Mouse (Mus musculus): Measurements from ENCODE around the gene Fancc. TPM values are rescaled to one million over a fixed set of nuclear protein-coding genes. Genes with fewer than 3 reads are reported as not detected.

The Fancc gene
- polyA plus RNA-seq, 1 experiment from 2014 or later: 21.2 TPM

- WGBS: 94% methylated on average over 4 of the region's 4 CpGs
- no peak overlapping the region for H3K9ac ChIP-seq
- no peak overlapping the region for H3K4me2 ChIP-seq
- H3K4me1 ChIP-seq: peaks cover 14% of the 10 kb centered on the region
- no peaks in the 10 kb centered on the region for H3K36me3 ChIP-seq
- no peaks in the 10 kb centered on the region for H3K27me3 ChIP-seq
- no peaks in the 10 kb centered on the region for H3K9me3 ChIP-seq
- no peak for ATAC-seq (ENCODE audit: insufficient number of reproducible peaks, insufficient read depth, low FRiP score, low TSS enrichment, low read depth)
- H3K4me3 ChIP-seq: no peak overlapping the region
- H3K27ac ChIP-seq: no peak overlapping the region
These were observed 84.4 kb downstream of the Fancc start for GRCm38 (mm10) chr13:63412662-63413061.

DNA sequence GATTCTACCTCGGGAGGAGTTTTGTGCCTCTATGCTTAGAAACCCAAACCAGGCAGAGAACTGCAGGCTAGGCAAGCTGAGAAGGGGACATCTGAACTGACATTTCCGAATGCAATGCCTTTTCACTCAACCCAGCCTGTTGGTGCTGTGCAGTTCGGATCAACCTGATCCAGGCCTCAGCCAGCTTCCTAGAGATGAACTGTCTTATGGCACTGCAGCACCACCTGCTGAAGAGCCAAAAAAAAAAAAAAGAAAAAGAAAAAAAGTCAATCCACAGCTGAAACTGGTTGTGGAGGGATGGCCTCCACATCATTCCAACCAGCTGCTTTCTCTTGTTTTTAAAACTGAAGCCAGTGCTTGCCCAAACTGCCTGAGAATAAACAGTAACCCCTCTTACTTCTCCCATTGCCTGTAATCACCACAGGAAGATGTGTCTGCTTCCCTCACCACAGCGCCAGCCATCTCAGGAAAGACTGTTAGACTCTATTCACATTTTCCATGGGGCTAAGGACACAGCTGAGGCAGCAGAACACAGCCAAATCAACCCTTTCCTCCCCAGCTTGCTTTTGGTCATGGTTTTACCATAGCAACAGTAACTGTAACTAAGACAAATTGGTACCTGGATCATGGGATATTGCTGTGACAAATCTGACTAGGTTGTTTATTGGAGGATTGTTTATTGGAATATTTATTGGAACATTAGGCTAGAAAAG, 85.6 kb downstream of the Fancc start:
- Histone ChIP-seq H3K4me2 (no peak overlapping the region), H3K9me3 (no peaks in the 10 kb centered on the region), H3K27me3 (no peaks in the 10 kb centered on the region), H3K9ac (no peak overlapping the region), H3K36me3 (no peaks in the 10 kb centered on the region), H3K27ac (peak overlapping the region; percentile 34), H3K4me3 (no peak overlapping the region), H3K4me1 (peaks cover 14% of the 10 kb centered on the region)
- WGBS: 38% methylated on average over 4 of the region's 4 CpGs
- ATAC-seq (ENCODE audit: insufficient number of reproducible peaks, insufficient read depth, low FRiP score, low TSS enrichment, low read depth): no peak

DNA sequence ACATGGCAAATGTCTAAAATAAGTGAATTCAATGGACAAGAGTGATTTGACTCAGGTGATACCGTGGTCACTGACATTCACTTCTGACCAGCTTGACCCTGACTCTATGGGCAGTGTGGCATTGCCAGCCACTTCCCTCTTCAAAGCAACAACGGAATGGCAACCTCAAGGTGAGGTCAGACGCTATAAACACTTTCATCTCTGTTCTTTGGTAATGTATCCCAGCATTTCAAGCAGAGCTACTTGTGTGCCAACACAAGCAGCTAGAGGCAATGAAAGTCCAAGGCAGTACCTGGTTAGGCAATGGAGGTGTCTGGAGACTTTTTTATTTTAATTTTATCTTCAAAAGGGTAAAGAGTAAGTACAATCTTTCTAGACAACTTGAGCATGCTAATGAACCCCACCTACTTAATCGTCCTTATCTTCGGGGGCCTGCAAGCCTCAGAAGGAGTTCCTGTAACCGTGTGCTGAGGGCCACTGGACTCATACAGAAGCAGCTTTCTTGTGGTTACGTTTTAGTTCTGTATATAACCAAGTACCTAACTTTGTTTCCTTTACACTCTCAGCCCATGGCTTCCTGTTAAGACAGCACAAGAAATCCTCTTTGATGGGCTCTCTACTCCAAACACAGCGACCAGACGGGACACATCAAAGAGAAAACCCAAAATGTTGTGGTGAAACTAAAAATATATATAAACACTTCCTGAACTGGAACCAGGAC, 86.3 kb downstream of the Fancc start:
- Histone ChIP-seq H3K4me2 (no peak overlapping the region), H3K4me3 (no peak overlapping the region), H3K27me3 (no peaks in the 10 kb centered on the region), H3K9ac (no peak overlapping the region), H3K27ac (no peak overlapping the region), H3K9me3 (no peaks in the 10 kb centered on the region), H3K36me3 (no peaks in the 10 kb centered on the region), H3K4me1 (peaks cover 14% of the 10 kb centered on the region)
- WGBS: 68% methylated on average over 9 of the region's 9 CpGs
- no peak for ATAC-seq (ENCODE audit: insufficient number of reproducible peaks, insufficient read depth, low FRiP score, low TSS enrichment, low read depth)

- Histone ChIP-seq H3K9ac (no peak overlapping the region), H3K9me3 (no peaks in the 10 kb centered on the region), H3K36me3 (no peaks in the 10 kb centered on the region), H3K4me3 (no peak overlapping the region), H3K4me1 (no peaks in the 10 kb centered on the region), H3K4me2 (no peak overlapping the region), H3K27me3 (no peaks in the 10 kb centered on the region), H3K27ac (no peak overlapping the region)
- ATAC-seq (ENCODE audit: insufficient number of reproducible peaks, insufficient read depth, low FRiP score, low TSS enrichment, low read depth): no peak
- 78% methylated on average over 4 of the region's 4 CpGs for WGBS
These were observed 91.9 kb downstream of the Fancc start for GRCm38 (mm10) chr13:63405151-63405550.

- Histone ChIP-seq H3K9me3 (no peaks in the 10 kb centered on the region), H3K4me3 (no peak overlapping the region), H3K36me3 (no peaks in the 10 kb centered on the region), H3K4me2 (no peak overlapping the region), H3K4me1 (no peaks in the 10 kb centered on the region), H3K27ac (no peak overlapping the region), H3K9ac (no peak overlapping the region), H3K27me3 (no peaks in the 10 kb centered on the region)
- ATAC-seq (ENCODE audit: insufficient number of reproducible peaks, insufficient read depth, low FRiP score, low TSS enrichment, low read depth): no peak
- 85% methylated on average over 2 of the region's 2 CpGs for WGBS
These were observed 92.4 kb downstream of the Fancc start for GRCm38 (mm10) chr13:63404657-63405056.

GRCm38 (mm10) chr13:63402823-63403222, 94.3 kb downstream of the Fancc start:
- Histone ChIP-seq H3K9ac (no peak overlapping the region), H3K4me1 (peaks cover 5% of the 10 kb centered on the region; the same call in 1 of the 2 replicates), H3K27me3 (no peaks in the 10 kb centered on the region), H3K36me3 (no peaks in the 10 kb centered on the region), H3K4me2 (no peak overlapping the region), H3K27ac (no peak overlapping the region), H3K4me3 (no peak overlapping the region), H3K9me3 (no peaks in the 10 kb centered on the region)
- 69% methylated on average over 2 of the region's 2 CpGs for WGBS
- ATAC-seq (ENCODE audit: insufficient number of reproducible peaks, insufficient read depth, low FRiP score, low TSS enrichment, low read depth): no peak

DNA sequence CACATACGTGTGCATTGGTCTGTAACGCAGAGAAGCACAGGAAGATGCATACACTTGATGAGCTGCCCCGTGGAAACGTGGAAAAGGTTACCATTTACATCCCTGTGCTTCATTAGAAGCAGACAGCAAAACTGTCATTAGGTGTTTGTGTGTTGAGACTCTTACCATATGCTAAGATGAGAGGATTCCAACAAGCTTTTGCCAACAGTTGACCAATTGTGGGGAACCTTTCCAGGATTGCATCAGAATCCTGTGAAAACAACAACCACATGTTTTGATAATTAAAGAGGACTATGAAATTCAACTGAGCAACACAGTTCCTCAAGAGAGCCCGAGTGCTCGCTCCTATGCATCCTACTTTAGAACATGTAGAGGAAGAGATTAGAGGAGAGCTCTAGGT, 97.0 kb downstream of the Fancc start:
- Histone ChIP-seq H3K4me1 (peaks cover 5% of the 10 kb centered on the region; the same call in 1 of the 2 replicates), H3K27ac (no peak overlapping the region), H3K36me3 (no peaks in the 10 kb centered on the region), H3K27me3 (no peaks in the 10 kb centered on the region), H3K4me2 (no peak overlapping the region), H3K4me3 (no peak overlapping the region), H3K9me3 (no peaks in the 10 kb centered on the region), H3K9ac (no peak overlapping the region)
- whole genome bisulfite sequencing: 80% methylated on average over 6 of the region's 6 CpGs
- no peak for ATAC-seq (ENCODE audit: insufficient number of reproducible peaks, insufficient read depth, low FRiP score, low TSS enrichment, low read depth)

- 92% methylated on average over 1 of the region's 1 CpGs for WGBS
- ATAC-seq (ENCODE audit: insufficient number of reproducible peaks, insufficient read depth, low FRiP score, low TSS enrichment, low read depth): no peak
- no peak overlapping the region for H3K9ac ChIP-seq
- no peak overlapping the region for H3K4me2 ChIP-seq
- H3K9me3 ChIP-seq: no peaks in the 10 kb centered on the region
- no peaks in the 10 kb centered on the region for H3K27me3 ChIP-seq
- H3K27ac ChIP-seq: no peak overlapping the region
- peaks cover 8% of the 10 kb centered on the region; the same call in 1 of the 2 replicates for H3K4me1 ChIP-seq
- H3K4me3 ChIP-seq: no peak overlapping the region
- H3K36me3 ChIP-seq: no peaks in the 10 kb centered on the region
These were observed 99.7 kb downstream of the Fancc start for GRCm38 (mm10) chr13:63397420-63397819.

DNA sequence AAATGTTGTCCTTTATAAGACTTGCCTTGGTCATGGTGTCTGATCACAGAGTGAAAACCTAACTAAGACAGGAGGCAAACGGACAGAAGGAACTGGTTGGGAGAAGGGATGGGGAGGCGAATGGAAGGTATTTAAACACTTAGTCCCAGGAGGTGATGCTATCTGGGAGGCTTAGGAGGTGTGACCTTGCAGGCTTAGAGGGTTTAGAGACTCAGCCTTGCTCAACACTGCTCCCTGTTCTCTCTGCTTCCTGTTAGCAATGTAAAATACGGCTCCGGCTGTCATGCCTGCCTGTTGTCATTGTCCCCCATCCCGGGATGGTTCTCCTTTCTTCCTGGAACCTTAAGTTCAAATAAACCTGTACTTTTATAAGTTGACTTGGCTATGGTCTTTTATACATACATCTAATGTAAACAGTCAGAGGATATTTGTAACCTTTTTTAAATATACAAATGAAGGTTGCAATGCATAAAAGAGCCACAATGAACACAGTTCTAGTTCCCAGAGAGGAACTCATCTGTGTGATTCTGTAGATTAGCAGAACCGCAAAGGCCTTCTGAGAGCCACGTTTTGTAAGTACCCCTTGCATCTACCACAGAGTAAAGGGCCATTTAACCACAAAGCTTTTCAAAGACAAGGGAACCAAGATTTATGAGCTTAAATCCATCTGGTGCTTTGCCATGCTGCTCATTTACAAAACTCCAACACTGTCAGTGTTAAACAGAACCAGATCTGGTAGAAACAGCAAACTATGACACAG, 102.6 kb downstream of the Fancc start:
- WGBS: 73% methylated on average over 7 of the region's 7 CpGs
- no peaks in the 10 kb centered on the region for H3K27me3 ChIP-seq
- H3K27ac ChIP-seq: no peak overlapping the region

DNA sequence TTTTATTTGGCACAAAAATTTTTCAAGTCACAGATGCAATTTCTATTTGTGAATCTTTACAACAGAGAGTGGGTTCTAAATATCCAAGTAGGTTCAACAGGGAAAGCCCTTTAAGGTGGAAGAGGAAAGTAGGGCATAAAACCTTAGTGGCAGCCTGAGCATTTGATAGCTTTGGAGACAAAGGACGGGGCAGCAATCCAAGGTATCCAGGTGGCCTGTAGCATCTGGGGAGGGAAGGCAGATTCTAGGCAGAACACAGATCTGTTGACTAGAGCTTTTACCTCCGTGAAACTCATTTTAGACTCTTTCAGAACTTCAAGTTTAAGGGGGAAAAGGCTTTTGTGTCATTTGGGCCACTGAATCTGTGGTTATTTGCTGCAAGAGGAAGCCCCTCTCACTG, 111.8 kb downstream of the Fancc start:
- H3K4me1 ChIP-seq: peaks cover 11% of the 10 kb centered on the region; the same call in 1 of the 2 replicates
- H3K36me3 ChIP-seq: peaks cover 6% of the 10 kb centered on the region; the same call in 1 of the 2 replicates
- H3K9me3 ChIP-seq: no peaks in the 10 kb centered on the region
- WGBS: 82% methylated on average over 2 of the region's 2 CpGs
- no peak overlapping the region for H3K9ac ChIP-seq
- no peak for ATAC-seq (ENCODE audit: insufficient number of reproducible peaks, insufficient read depth, low FRiP score, low TSS enrichment, low read depth)
- H3K27me3 ChIP-seq: no peaks in the 10 kb centered on the region
- H3K4me3 ChIP-seq: no peak overlapping the region
- H3K27ac ChIP-seq: no peak overlapping the region
- H3K4me2 ChIP-seq: no peak overlapping the region

More for the DNA sequence above, 102.6 kb downstream of the Fancc start:
- ATAC-seq (ENCODE audit: insufficient number of reproducible peaks, insufficient read depth, low FRiP score, low TSS enrichment, low read depth): no peak
- H3K4me2 ChIP-seq: no peak overlapping the region
- H3K36me3 ChIP-seq: no peaks in the 10 kb centered on the region
- H3K9me3 ChIP-seq: no peaks in the 10 kb centered on the region
- H3K9ac ChIP-seq: no peak overlapping the region
- H3K4me1 ChIP-seq: peaks cover 8% of the 10 kb centered on the region; the same call in 1 of the 2 replicates
- no peak overlapping the region for H3K4me3 ChIP-seq

GRCm38 (mm10) chr13:63384775-63385174, 112.3 kb downstream of the Fancc start:
- H3K4me3 ChIP-seq: no peak overlapping the region
- peaks cover 11% of the 10 kb centered on the region; the same call in 1 of the 2 replicates for H3K4me1 ChIP-seq
- H3K36me3 ChIP-seq: peaks cover 6% of the 10 kb centered on the region; the same call in 1 of the 2 replicates
- H3K27me3 ChIP-seq: no peaks in the 10 kb centered on the region
- 83% methylated on average over 3 of the region's 3 CpGs for WGBS
- H3K4me2 ChIP-seq: no peak overlapping the region
- ATAC-seq (ENCODE audit: insufficient number of reproducible peaks, insufficient read depth, low FRiP score, low TSS enrichment, low read depth): no peak
- no peak overlapping the region for H3K27ac ChIP-seq
- no peaks in the 10 kb centered on the region for H3K9me3 ChIP-seq
- H3K9ac ChIP-seq: no peak overlapping the region

Measured in embryonic facial prominence, embryonic 13.5 days (tissue).